8 mouse cellular contexts compared by ENCODE assay signal in the genomic region with DNA sequence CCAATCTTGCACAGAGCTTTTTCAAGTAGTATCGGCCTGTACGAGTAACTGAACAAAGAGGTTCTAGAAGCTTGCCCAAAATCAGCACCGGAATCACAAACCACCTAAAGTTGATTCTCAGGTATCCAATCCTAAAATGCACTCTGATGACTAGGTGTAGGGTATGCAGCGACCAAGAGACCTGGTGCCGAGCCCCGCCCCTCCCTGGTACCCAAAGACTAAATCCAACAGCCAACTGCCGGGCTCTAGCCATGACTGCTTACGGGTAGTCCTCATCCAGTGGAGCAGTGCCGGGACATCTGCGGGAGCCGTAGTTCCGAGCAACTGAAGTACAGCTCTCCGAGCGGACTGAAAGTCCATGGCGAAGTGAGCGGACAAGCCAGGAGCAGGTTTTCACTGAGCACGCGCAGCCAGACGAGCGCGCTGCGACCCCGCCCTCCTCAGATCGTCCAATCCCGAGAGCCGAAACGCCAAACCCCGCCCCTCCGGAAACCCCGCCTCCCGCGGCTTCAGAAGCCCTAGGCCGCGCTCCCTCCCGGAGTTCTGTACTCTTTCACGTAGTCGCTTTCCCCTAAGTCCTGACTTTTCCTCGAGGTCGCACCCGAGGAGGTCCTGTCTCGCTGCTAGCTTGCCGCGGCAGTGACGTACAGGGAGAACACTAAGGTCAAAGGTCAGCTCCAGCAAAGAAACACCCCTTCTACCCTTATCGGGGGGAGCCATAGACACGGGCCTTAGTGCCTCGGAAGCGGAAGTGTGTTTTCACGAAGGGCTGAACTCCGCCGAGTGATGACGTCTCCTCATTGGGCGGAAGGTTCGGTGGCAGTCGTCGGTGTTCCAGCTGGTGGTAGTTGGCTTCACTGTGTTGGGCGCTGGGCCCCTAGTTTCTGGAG. TPM values are rescaled to one million over a fixed set of nuclear protein-coding genes. Genes with fewer than 3 reads are reported as not detected.
DNase-seq lines count a peak whose midpoint lies in the region; ATAC-seq and TF ChIP-seq lines count a peak whose summit lies in the region.
"Not testable (repeated sequence)": the region's sequence is repeated elsewhere in the genome, so short reads cannot be mapped to it uniquely, and the experiment has no call there.

A gene (plus strand): TSS at position 546 of the 890 bp plus-strand sequence.

- not testable (repeated sequence) for DNase-seq in CH12.LX (ENCODE audit: extremely low read depth); frontal cortex, adult 2 months (ENCODE audit: extremely low spot score in 1 of 2, low spot score in 1 of 2); left cerebral cortex, postnatal 36 days (ENCODE audit: low spot score in 2 of 2); lung, postnatal 0 days (ENCODE audit: low spot score)

- in situ Hi-C loops in CH12.LX (cut with MboI; ENCODE audit: low pct_ligation_motif_present, low pct_unique_long_range_greater_than_20kb, low sequenced_read_pairs), result not testable (repeated sequence)

- H3K36me3 ChIP-seq in CH12.LX (replicated peaks in 1 of 2; ENCODE audit: control insufficient read depth in 1 of 2, insufficient read depth in 1 of 2, low read length in 1 of 2); heart, embryonic 16.5 days (ENCODE audit: control insufficient read depth, insufficient read depth); intestine, postnatal 0 days (ENCODE audit: control insufficient read depth, insufficient read depth); lung, postnatal 0 days (ENCODE audit: insufficient read depth, low read length): not testable (repeated sequence)

- H3K4me1 ChIP-seq in CH12.LX (ENCODE audit: control insufficient read depth in 1 of 2, insufficient read depth in 2 of 2); heart, embryonic 16.5 days (ENCODE audit: control insufficient read depth, insufficient read depth, low read length); intestine, postnatal 0 days (replicated peaks; ENCODE audit: control insufficient read depth, insufficient read depth, low read length); lung, postnatal 0 days (ENCODE audit: insufficient read depth, low read depth, low read length): not testable (repeated sequence)

- not testable (repeated sequence) for TF ChIP-seq EP300 in CH12.LX (IDR thresholded peaks at IDR 0.05; ENCODE audit: low read length); lung, postnatal 0 days (IDR thresholded peaks at IDR 0.05)

- H3K9me3 ChIP-seq in CH12.LX (replicated peaks; ENCODE audit: low read length); heart, embryonic 16.5 days (replicated peaks; ENCODE audit: control insufficient read depth, low read length); intestine, postnatal 0 days (ENCODE audit: control insufficient read depth); lung, postnatal 0 days (ENCODE audit: low read length): not testable (repeated sequence)

- TF ChIP-seq POLR2A in CH12.LX (IDR thresholded peaks at IDR 0.05; ENCODE audit: low read depth, low read length), result not testable (repeated sequence)

- not testable (repeated sequence) for H3K27me3 ChIP-seq in CH12.LX (replicated peaks); heart, embryonic 16.5 days (ENCODE audit: control insufficient read depth, insufficient read depth, low read length); intestine, postnatal 0 days (replicated peaks; ENCODE audit: control insufficient read depth, insufficient read depth, low read length); lung, postnatal 0 days (replicated peaks; ENCODE audit: insufficient read depth, low read length)

- H3K4me2 ChIP-seq in CH12.LX (ENCODE audit: insufficient read depth, low read depth, poor library complexity, severe bottlenecking); heart, embryonic 16.5 days (ENCODE audit: low read depth, low read length); intestine, postnatal 0 days (replicated peaks; ENCODE audit: low read depth); lung, postnatal 0 days (replicated peaks; ENCODE audit: low read depth, low read length): not testable (repeated sequence)

- H3K27ac ChIP-seq in CH12.LX (ENCODE audit: insufficient read depth, low read depth); heart, embryonic 16.5 days (ENCODE audit: low read length); intestine, postnatal 0 days (ENCODE audit: low read depth, low read length); lung, postnatal 0 days (ENCODE audit: low read length): not testable (repeated sequence)

- dilution Hi-C loops in CH12.LX (cut with MboI; ENCODE audit: extremely low pct_ligation_motif_present, extremely low pct_unique_long_range_greater_than_20kb, low sequenced_read_pairs), result not testable (repeated sequence)

- not testable (repeated sequence) for H3K9ac ChIP-seq in CH12.LX (ENCODE audit: insufficient read depth, low read depth); heart, embryonic 16.5 days (ENCODE audit: low read length); intestine, postnatal 0 days (ENCODE audit: low read depth, low read length); lung, postnatal 0 days (replicated peaks; ENCODE audit: low read depth)

- H3K4me3 ChIP-seq in CH12.LX (replicated peaks in 1 of 3; ENCODE audit: low read depth in 2 of 3, low read length in 2 of 3, poor library complexity in 1 of 3); intestine, postnatal 0 days (ENCODE audit: low read depth, low read length); lung, postnatal 0 days (ENCODE audit: low read depth, low read length): not testable (repeated sequence)
- H3K4me3 ChIP-seq in heart, embryonic 16.5 days (ENCODE audit: low read length), result peak within 1 kb of the TSS; percentile 30; the same call in 1 of the 2 replicates

- not testable (repeated sequence) for TF ChIP-seq RAD21 in CH12.LX (IDR thresholded peaks at IDR 0.05; ENCODE audit: low read depth, low read length)

- peak; percentile 91 for ATAC-seq in common myeloid progenitor, adult 5-6 weeks (replicated peaks; ENCODE audit: low read depth, poor library complexity, severe bottlenecking)
- peak; percentile 98 for ATAC-seq in heart, embryonic 16.5 days (replicated peaks; ENCODE audit: extremely low read depth, insufficient read depth, low FRiP score)
- ATAC-seq in intestine, postnatal 0 days, result peak; percentile 98
- ATAC-seq in lung, postnatal 0 days, result peak; percentile 98
- ATAC-seq in neutrophil, adult 5-6 weeks (ENCODE audit: extremely low read depth, insufficient number of reproducible peaks, low FRiP score, poor library complexity, severe bottlenecking), result peak; percentile 93

- WGBS in heart, embryonic 16.5 days, result no CpG with 5 or more reads among the region's 57 CpGs
- no CpG with 5 or more reads among the region's 57 CpGs for WGBS in intestine, postnatal 0 days
- WGBS in lung, postnatal 0 days, result no CpG with 5 or more reads among the region's 57 CpGs

- H3K79me2 ChIP-seq in CH12.LX (replicated peaks; ENCODE audit: control insufficient read depth, extremely low read depth, insufficient read depth, poor library complexity, severe bottlenecking), result not testable (repeated sequence)

- intact Hi-C loops in left cerebral cortex, postnatal 36 days (cut with DNase I), result not testable (repeated sequence)

- TF ChIP-seq CTCF in CH12.LX (conservative IDR thresholded peaks at IDR 0.05 in 1 of 2, IDR thresholded peaks at IDR 0.05 in 1 of 2; ENCODE audit: low read depth in 2 of 2, low read length in 2 of 2); intestine, postnatal 0 days (IDR thresholded peaks at IDR 0.05; ENCODE audit: low read depth); lung, postnatal 0 days (IDR thresholded peaks at IDR 0.05): not testable (repeated sequence)

RNA-seq across cellular contexts. Expression of the gene that starts here (rescaled TPM):
- total RNA-seq in CH12.LX (2012; rRNA removed) (113 and 118 TPM in 2 replicates), CH12.LX (2014; rRNA removed) (49.4 and 62.8 TPM in 2 replicates)
- polyA plus RNA-seq in CH12.LX (2012; ENCODE audit: insufficient read length, low read depth), result 59.1 and 78.6 TPM in 2 replicates
- total RNA-seq in common myeloid progenitor, adult 5-6 weeks (2017), result 58.1 and 71.5 TPM in 2 replicates
- polyA plus RNA-seq in frontal cortex, adult 2 months (2012; rRNA removed), result 30.1 and 32.0 TPM in 2 replicates
- 41.4 and 48.4 TPM in 2 replicates for polyA plus RNA-seq in heart, embryonic 16.5 days (2015; fragmentation: Nextera tagmentation; extraction: Ambion mirVana)
- polyA plus RNA-seq in intestine, postnatal 0 days (2015; fragmentation: Nextera tagmentation; extraction: Ambion mirVana), result 34.7 and 39.1 TPM in 2 replicates
- total RNA-seq in left cerebral cortex, postnatal 36 days (2021), result 10 to 100 TPM; 51.8 to 57.4 TPM
- polyA plus RNA-seq in lung, postnatal 0 days (2015; fragmentation: Nextera tagmentation; extraction: Ambion mirVana), result 41.1 and 47.5 TPM in 2 replicates
- 58.5 and 70.8 TPM in 2 replicates for total RNA-seq in neutrophil, adult 5-6 weeks (2017)
